19 mouse cellular contexts compared by ENCODE assay signal in genomic region chr17:17839276-17839675, GRCm38 (mm10). TPM values are rescaled to one million over a fixed set of nuclear protein-coding genes. Genes with fewer than 3 reads are reported as not detected.
DNase-seq lines count a peak whose midpoint lies in the region; ATAC-seq and TF ChIP-seq lines count a peak whose summit lies in the region.
"Had no signal": no experiment of that assay in that cellular context is flagged by ENCODE, and none has a peak within 500 bp of the region (broad histone marks: within the 10 kb centered on the region; RNA-seq: fewer than 3 reads in every experiment).

No protein-coding gene starts in this region.

- no peak for TF ChIP-seq CTCF in heart, postnatal 0 days (IDR thresholded peaks at IDR 0.05; ENCODE audit: low read depth)
- no peak for TF ChIP-seq CTCF in midbrain, postnatal 0 days (IDR thresholded peaks at IDR 0.05)

- 94% methylated on average over 2 of the region's 2 CpGs for WGBS in heart, postnatal 0 days
- 93% methylated on average over 2 of the region's 2 CpGs for WGBS in midbrain, embryonic 15.5 days
- WGBS in midbrain, postnatal 0 days, result 95% methylated on average over 2 of the region's 2 CpGs
- 81% methylated on average over 2 of the region's 2 CpGs for WGBS in liver, embryonic 12.5 days (ENCODE audit: insufficient replicate concordance)
- 90% methylated on average over 2 of the region's 2 CpGs for WGBS in neural tube, embryonic 14.5 days
- WGBS in forebrain, embryonic 11.5 days, result 98% methylated on average over 2 of the region's 2 CpGs

- DNase-seq in heart, postnatal 0 days (ENCODE audit: low spot score), result no peak
- DNase-seq in heart, adult 8-10 months (ENCODE audit: low spot score), result no peak
- DNase-seq in midbrain, postnatal 0 days (ENCODE audit: low spot score), result no peak
- no peak for DNase-seq in forebrain, embryonic 11.5 days (ENCODE audit: low spot score)
- DNase-seq in frontal cortex, postnatal 25 days (ENCODE audit: low spot score in 2 of 2), result no peak
- DNase-seq: cerebellum, postnatal 14 days; heart, postnatal 36 days; thymus, postnatal 14 days had no signal

- 0 out of 2 replicates have a peak, but pooled peaks cover 10% of the 10 kb centered on the region for H3K4me1 ChIP-seq in heart, postnatal 0 days (ENCODE audit: control insufficient read depth, insufficient read depth)
- H3K4me1 ChIP-seq in midbrain, embryonic 15.5 days, result peaks cover 39% of the 10 kb centered on the region
- H3K4me1 ChIP-seq in midbrain, postnatal 0 days (ENCODE audit: insufficient read depth, low read length), result no peaks in the 10 kb centered on the region; the same call in 1 of the 2 replicates
- H3K4me1 ChIP-seq in liver, embryonic 12.5 days, result peaks cover 26% of the 10 kb centered on the region
- peaks cover 26% of the 10 kb centered on the region for H3K4me1 ChIP-seq in neural tube, embryonic 14.5 days (ENCODE audit: control insufficient read depth, insufficient read depth, low read length)
- peaks cover 15% of the 10 kb centered on the region; the same call in 1 of the 2 replicates for H3K4me1 ChIP-seq in forebrain, embryonic 11.5 days (replicated peaks; ENCODE audit: control insufficient read depth, insufficient read depth, low read length)

- peaks cover 5% of the 10 kb centered on the region for H3K36me3 ChIP-seq in heart, postnatal 0 days (replicated peaks; ENCODE audit: control insufficient read depth, insufficient read depth, low read length)
- no peaks in the 10 kb centered on the region for H3K36me3 ChIP-seq in midbrain, embryonic 15.5 days (replicated peaks)
- peaks cover 11% of the 10 kb centered on the region for H3K36me3 ChIP-seq in midbrain, postnatal 0 days (ENCODE audit: insufficient read depth, low read length)
- peaks cover 10% of the 10 kb centered on the region for H3K36me3 ChIP-seq in liver, embryonic 12.5 days
- H3K36me3 ChIP-seq in neural tube, embryonic 14.5 days (ENCODE audit: control insufficient read depth, insufficient read depth, low read length), result peaks cover 10% of the 10 kb centered on the region; the same call in 1 of the 2 replicates
- no peaks in the 10 kb centered on the region; the same call in 1 of the 2 replicates for H3K36me3 ChIP-seq in forebrain, embryonic 11.5 days (ENCODE audit: control insufficient read depth, insufficient read depth, low read length)

- no peak overlapping the region for H3K4me3 ChIP-seq in heart, postnatal 0 days (ENCODE audit: low read depth, low read length)
- no peak overlapping the region; the same call in 1 of the 2 replicates for H3K4me3 ChIP-seq in midbrain, embryonic 15.5 days
- H3K4me3 ChIP-seq in midbrain, postnatal 0 days (ENCODE audit: low read depth, low read length), result no peak overlapping the region
- no peak overlapping the region for H3K4me3 ChIP-seq in liver, embryonic 12.5 days
- no peak overlapping the region; the same call in 1 of the 2 replicates for H3K4me3 ChIP-seq in neural tube, embryonic 14.5 days (ENCODE audit: low read depth, low read length)
- no peak overlapping the region for H3K4me3 ChIP-seq in forebrain, embryonic 11.5 days (ENCODE audit: low read depth, low read length)

- H3K9ac ChIP-seq in heart, postnatal 0 days (replicated peaks; ENCODE audit: low read depth, low read length), result no peak overlapping the region
- no peak overlapping the region for H3K9ac ChIP-seq in midbrain, embryonic 15.5 days
- H3K9ac ChIP-seq in midbrain, postnatal 0 days (replicated peaks; ENCODE audit: low read length, poor library complexity, severe bottlenecking), result no peak overlapping the region
- no peak overlapping the region for H3K9ac ChIP-seq in liver, embryonic 12.5 days
- H3K9ac ChIP-seq in neural tube, embryonic 14.5 days (replicated peaks; ENCODE audit: low read depth, low read length), result no peak overlapping the region
- no peak overlapping the region for H3K9ac ChIP-seq in forebrain, embryonic 11.5 days (ENCODE audit: low read length)

- no peak overlapping the region for H3K27ac ChIP-seq in heart, postnatal 0 days (ENCODE audit: low read depth)
- no peak overlapping the region for H3K27ac ChIP-seq in midbrain, embryonic 15.5 days
- no peak overlapping the region for H3K27ac ChIP-seq in midbrain, postnatal 0 days (ENCODE audit: low read depth, low read length)
- no peak overlapping the region for H3K27ac ChIP-seq in liver, embryonic 12.5 days
- H3K27ac ChIP-seq in neural tube, embryonic 14.5 days (ENCODE audit: low read depth, low read length), result no peak overlapping the region
- no peak overlapping the region for H3K27ac ChIP-seq in forebrain, embryonic 11.5 days (ENCODE audit: low read depth, low read length)

- TF ChIP-seq EP300 in heart, postnatal 0 days (IDR thresholded peaks at IDR 0.05; ENCODE audit: low read depth), result no peak

- no peak for ATAC-seq in heart, postnatal 0 days (ENCODE audit: insufficient read depth, low read depth)
- no peak for ATAC-seq in midbrain, embryonic 15.5 days (replicated peaks)
- no peak for ATAC-seq in midbrain, postnatal 0 days (ENCODE audit: low FRiP score)
- no peak for ATAC-seq in liver, embryonic 12.5 days
- ATAC-seq in neural tube, embryonic 14.5 days (ENCODE audit: low read depth), result no peak
- no peak for ATAC-seq in forebrain, embryonic 11.5 days (replicated peaks; ENCODE audit: low FRiP score)
- ATAC-seq: lung, postnatal 0 days; Patski had no signal

- no peaks in the 10 kb centered on the region for H3K27me3 ChIP-seq in heart, postnatal 0 days (ENCODE audit: control insufficient read depth, insufficient read depth, low read length)
- H3K27me3 ChIP-seq in midbrain, embryonic 15.5 days (replicated peaks), result no peaks in the 10 kb centered on the region
- no peaks in the 10 kb centered on the region for H3K27me3 ChIP-seq in midbrain, postnatal 0 days (ENCODE audit: insufficient read depth, low read length)
- no peaks in the 10 kb centered on the region for H3K27me3 ChIP-seq in liver, embryonic 12.5 days (replicated peaks)
- H3K27me3 ChIP-seq in neural tube, embryonic 14.5 days (ENCODE audit: control insufficient read depth, insufficient read depth, low read length), result no peaks in the 10 kb centered on the region
- H3K27me3 ChIP-seq in forebrain, embryonic 11.5 days (ENCODE audit: control insufficient read depth, insufficient read depth, low read length), result no peaks in the 10 kb centered on the region
- H3K27me3 ChIP-seq: limb, embryonic 12.5 days; Patski had no signal

- peak overlapping the region; percentile 61 for H3K4me2 ChIP-seq in heart, postnatal 0 days (ENCODE audit: low read depth, low read length)
- peak overlapping the region; percentile 58 for H3K4me2 ChIP-seq in midbrain, embryonic 15.5 days
- H3K4me2 ChIP-seq in midbrain, postnatal 0 days (ENCODE audit: low read depth, low read length, poor library complexity, severe bottlenecking), result no peak overlapping the region
- H3K4me2 ChIP-seq in liver, embryonic 12.5 days, result peak overlapping the region; percentile 81
- H3K4me2 ChIP-seq in neural tube, embryonic 14.5 days (ENCODE audit: low read depth, low read length), result peak overlapping the region; percentile 79; the same call in 1 of the 2 replicates
- no peak overlapping the region; the same call in 1 of the 2 replicates for H3K4me2 ChIP-seq in forebrain, embryonic 11.5 days (ENCODE audit: low read depth, low read length, severe bottlenecking)

- no peaks in the 10 kb centered on the region for H3K9me3 ChIP-seq in heart, postnatal 0 days (replicated peaks; ENCODE audit: control insufficient read depth, low read length)
- H3K9me3 ChIP-seq in midbrain, embryonic 15.5 days, result no peaks in the 10 kb centered on the region
- H3K9me3 ChIP-seq in midbrain, postnatal 0 days (ENCODE audit: low read length), result no peaks in the 10 kb centered on the region
- H3K9me3 ChIP-seq in liver, embryonic 12.5 days (replicated peaks), result no peaks in the 10 kb centered on the region
- no peaks in the 10 kb centered on the region for H3K9me3 ChIP-seq in neural tube, embryonic 14.5 days (ENCODE audit: control insufficient read depth, low read length)
- no peaks in the 10 kb centered on the region for H3K9me3 ChIP-seq in forebrain, embryonic 11.5 days (ENCODE audit: control insufficient read depth, low read length)
- H3K9me3 ChIP-seq: limb, embryonic 12.5 days had no signal

RNA-seq across cellular contexts. Expression of gene Spaca6, which starts 12.3 kb away (rescaled TPM):
- 1.6 and 23.6 TPM in 2 replicates for total RNA-seq in heart, postnatal 0 days (2014; rRNA removed; ENCODE audit: low replicate concordance)
- polyA plus RNA-seq in heart, postnatal 0 days (2015; fragmentation: Nextera tagmentation; extraction: Ambion mirVana), result 7.9 and 9.2 TPM in 2 replicates
- total RNA-seq in heart, adult 8-10 months (2022), result 10 to 100 TPM in 2 of 4 experiments, 1 to 10 TPM in 2; 8.9 to 14.9 (median 10.6) TPM
- polyA plus RNA-seq in midbrain, embryonic 15.5 days (2015; fragmentation: Nextera tagmentation; extraction: Ambion mirVana), result 30.3 and 33.3 TPM in 2 replicates
- total RNA-seq in midbrain, postnatal 0 days (2014; rRNA removed), result 17.4 and 34.0 TPM in 2 replicates
- 14.1 and 16.2 TPM in 2 replicates for polyA plus RNA-seq in midbrain, postnatal 0 days (2015; fragmentation: Nextera tagmentation; extraction: Ambion mirVana)
- polyA plus RNA-seq in liver, embryonic 12.5 days (2016; fragmentation: Nextera tagmentation; extraction: Ambion mirVana), result 5.6 and 6.4 TPM in 2 replicates
- 21.4 and 29.1 TPM in 2 replicates for polyA plus RNA-seq in neural tube, embryonic 14.5 days (2014; fragmentation: Nextera tagmentation; extraction: Ambion mirVana)
- 38.3 and 43.0 TPM in 2 replicates for polyA plus RNA-seq in forebrain, embryonic 11.5 days (2014; fragmentation: Nextera tagmentation; extraction: Ambion mirVana)
- total RNA-seq: monocyte, adult 5-6 weeks had no signal

RNA-seq across cellular contexts. Expression of gene Has1, which starts 15.7 kb away (rescaled TPM):
- total RNA-seq in heart, postnatal 0 days (2014; rRNA removed; ENCODE audit: low replicate concordance), result 2.9 and 4.0 TPM in 2 replicates
- polyA plus RNA-seq in heart, postnatal 0 days (2015; fragmentation: Nextera tagmentation; extraction: Ambion mirVana), result 1.00 and 1.1 TPM in 2 replicates
- under 1 TPM in 3 of 4 experiments, not detected in 1; 0.57 to 0.97 (median 0.75) TPM for total RNA-seq in heart, adult 8-10 months (2022)
- polyA plus RNA-seq in midbrain, embryonic 15.5 days (2015; fragmentation: Nextera tagmentation; extraction: Ambion mirVana), result 1.2 and 1.6 TPM in 2 replicates
- 1.1 and 1.5 TPM in 2 replicates for total RNA-seq in midbrain, postnatal 0 days (2014; rRNA removed)
- 0.81 and 0.91 TPM in 2 replicates for polyA plus RNA-seq in midbrain, postnatal 0 days (2015; fragmentation: Nextera tagmentation; extraction: Ambion mirVana)
- polyA plus RNA-seq in liver, embryonic 12.5 days (2016; fragmentation: Nextera tagmentation; extraction: Ambion mirVana), result 0.13 and 0.14 TPM in 2 replicates
- 0.93 and 1.7 TPM in 2 replicates for polyA plus RNA-seq in neural tube, embryonic 14.5 days (2014; fragmentation: Nextera tagmentation; extraction: Ambion mirVana)
- polyA plus RNA-seq in forebrain, embryonic 11.5 days (2014; fragmentation: Nextera tagmentation; extraction: Ambion mirVana), result 1.3 and 1.5 TPM in 2 replicates
- total RNA-seq: monocyte, adult 5-6 weeks had no signal

RNA-seq across cellular contexts. Expression of gene Fpr1, which starts 44.5 kb away (rescaled TPM):
- total RNA-seq in heart, postnatal 0 days (2014; rRNA removed; ENCODE audit: low replicate concordance), result not detected in 2 replicates
- polyA plus RNA-seq in heart, postnatal 0 days (2015; fragmentation: Nextera tagmentation; extraction: Ambion mirVana), result 0.40 and 0.53 TPM in 2 replicates
- total RNA-seq in heart, adult 8-10 months (2022), result not detected
- polyA plus RNA-seq in midbrain, embryonic 15.5 days (2015; fragmentation: Nextera tagmentation; extraction: Ambion mirVana), result 0.22 and 0.25 TPM in 2 replicates
- 0.52 TPM in 1 of 2 replicates, not detected in the other for total RNA-seq in midbrain, postnatal 0 days (2014; rRNA removed)
- polyA plus RNA-seq in midbrain, postnatal 0 days (2015; fragmentation: Nextera tagmentation; extraction: Ambion mirVana), result 0.22 TPM in 1 of 2 replicates, not detected in the other
- 0.61 and 0.92 TPM in 2 replicates for polyA plus RNA-seq in liver, embryonic 12.5 days (2016; fragmentation: Nextera tagmentation; extraction: Ambion mirVana)
- 0.15 and 0.21 TPM in 2 replicates for polyA plus RNA-seq in neural tube, embryonic 14.5 days (2014; fragmentation: Nextera tagmentation; extraction: Ambion mirVana)
- polyA plus RNA-seq in forebrain, embryonic 11.5 days (2014; fragmentation: Nextera tagmentation; extraction: Ambion mirVana), result 0.20 TPM in 1 of 2 replicates, not detected in the other
- total RNA-seq: heart, adult 18-20 months had no signal
- polyA plus RNA-seq: frontal cortex, adult 2 months; limb, embryonic 12.5 days had no signal

RNA-seq across cellular contexts. Expression of gene Fpr2, which starts 48.3 kb away (rescaled TPM):
- 1.3 TPM in 1 of 2 replicates, not detected in the other for total RNA-seq in heart, postnatal 0 days (2014; rRNA removed; ENCODE audit: low replicate concordance)
- 0.19 and 0.33 TPM in 2 replicates for polyA plus RNA-seq in heart, postnatal 0 days (2015; fragmentation: Nextera tagmentation; extraction: Ambion mirVana)
- under 1 TPM in 2 of 4 experiments, not detected in 2; 0.32 to 0.38 TPM for total RNA-seq in heart, adult 8-10 months (2022)
- polyA plus RNA-seq in midbrain, embryonic 15.5 days (2015; fragmentation: Nextera tagmentation; extraction: Ambion mirVana), result not detected in 2 replicates
- 0.52 TPM in 1 of 2 replicates, not detected in the other for total RNA-seq in midbrain, postnatal 0 days (2014; rRNA removed)
- 0.31 and 0.74 TPM in 2 replicates for polyA plus RNA-seq in midbrain, postnatal 0 days (2015; fragmentation: Nextera tagmentation; extraction: Ambion mirVana)
- polyA plus RNA-seq in liver, embryonic 12.5 days (2016; fragmentation: Nextera tagmentation; extraction: Ambion mirVana), result 0.25 and 0.32 TPM in 2 replicates
- polyA plus RNA-seq in neural tube, embryonic 14.5 days (2014; fragmentation: Nextera tagmentation; extraction: Ambion mirVana), result not detected in 2 replicates
- polyA plus RNA-seq in forebrain, embryonic 11.5 days (2014; fragmentation: Nextera tagmentation; extraction: Ambion mirVana), result not detected in 2 replicates
- total RNA-seq: heart, adult 18-20 months; heart, postnatal 36 days had no signal
- polyA plus RNA-seq: embryonic facial prominence, embryonic 11.5 days; limb, embryonic 12.5 days had no signal

RNA-seq across cellular contexts. Expression of gene Fpr3, which starts 48.4 kb away (rescaled TPM):
- not detected in 2 replicates for total RNA-seq in heart, postnatal 0 days (2014; rRNA removed; ENCODE audit: low replicate concordance)
- polyA plus RNA-seq in heart, postnatal 0 days (2015; fragmentation: Nextera tagmentation; extraction: Ambion mirVana), result not detected in 2 replicates
- not detected for total RNA-seq in heart, adult 8-10 months (2022)
- polyA plus RNA-seq in midbrain, embryonic 15.5 days (2015; fragmentation: Nextera tagmentation; extraction: Ambion mirVana), result not detected in 2 replicates
- not detected in 2 replicates for total RNA-seq in midbrain, postnatal 0 days (2014; rRNA removed)
- polyA plus RNA-seq in midbrain, postnatal 0 days (2015; fragmentation: Nextera tagmentation; extraction: Ambion mirVana), result not detected in 2 replicates
- polyA plus RNA-seq in liver, embryonic 12.5 days (2016; fragmentation: Nextera tagmentation; extraction: Ambion mirVana), result not detected in 2 replicates
- polyA plus RNA-seq in neural tube, embryonic 14.5 days (2014; fragmentation: Nextera tagmentation; extraction: Ambion mirVana), result not detected in 2 replicates
- polyA plus RNA-seq in forebrain, embryonic 11.5 days (2014; fragmentation: Nextera tagmentation; extraction: Ambion mirVana), result not detected in 2 replicates
- total RNA-seq: heart, adult 18-20 months; heart, postnatal 36 days; monocyte, adult 5-6 weeks had no signal
- polyA plus RNA-seq: embryonic facial prominence, embryonic 11.5 days; frontal cortex, adult 2 months; kidney, embryonic 14.5 days; limb, embryonic 12.5 days; lung, postnatal 0 days; Patski had no signal

Comparison
In these comparisons a context has a peak if more than half of its experiments do, and no peak if none do; other contexts are left out.
1. H3K4me2 ChIP-seq: peak in heart, postnatal 0 days (single experiment), midbrain, embryonic 15.5 days (single experiment), liver, embryonic 12.5 days (single experiment) and neural tube, embryonic 14.5 days (single experiment); none in midbrain, postnatal 0 days (single experiment) and forebrain, embryonic 11.5 days (single experiment).